Mouse (Mus musculus) kidney, adult 2 months (tissue): Measurements from ENCODE around the gene Il17rd. TPM values are rescaled to one million over a fixed set of nuclear protein-coding genes. Genes with fewer than 3 reads are reported as not detected.

Source experiments
- DNase-seq: peaks from one replicate; pipeline ENCODE4 v3.0.0; 2021
- H3K27ac ChIP-seq: fragments of 200-500 bp; 2 replicates; pipeline ENCODE4 v1.5.1; 2012; ENCODE audit warnings: low read depth, low read length, control low read depth, inconsistent platforms; ENCODE audit not compliant: insufficient read depth
- H3K27me3 ChIP-seq: fragments of 200-500 bp; replicated peaks from 2 replicates; pipeline ENCODE4 v1.6.1; 2012; ENCODE audit warnings: mild to moderate bottlenecking, moderate library complexity, low read length, inconsistent platforms; ENCODE audit not compliant: control insufficient read depth, insufficient read depth
- H3K36me3 ChIP-seq: fragments of 200-500 bp; 2 replicates; pipeline ENCODE4 v1.6.1; 2012; ENCODE audit warnings: mild to moderate bottlenecking, moderate library complexity, low read length, inconsistent platforms; ENCODE audit not compliant: control insufficient read depth, insufficient read depth
- H3K4me1 ChIP-seq: fragments of 200-500 bp; 2 replicates; pipeline ENCODE4 v1.6.1; 2011; ENCODE audit warnings: low read length; ENCODE audit not compliant: control insufficient read depth, insufficient read depth
- H3K4me3 ChIP-seq: fragments of 200-500 bp; 2 replicates; pipeline ENCODE4 v1.5.1; 2011; ENCODE audit warnings: mild to moderate bottlenecking, low read depth, low read length, control low read depth; ENCODE audit not compliant: insufficient read depth
- CTCF ChIP-seq: fragments of 200-500 bp; conservative IDR thresholded peaks from 2 replicates; pipeline ENCODE4 v1.5.1; 2011; ENCODE audit warnings: low read depth, mild to moderate bottlenecking, control low read depth, low read length, moderate library complexity, mixed read lengths; ENCODE audit not compliant: insufficient read depth, insufficient read length
- POLR2A ChIP-seq: fragments of 200-500 bp; IDR thresholded peaks from one replicate; pipeline ENCODE4 v1.6.1; 2011; ENCODE audit warnings: low read depth, low read length, control low read depth
- WGBS: fragments of 180-500 bp; shearing (Covaris S2); methylation state at CpG from one replicate; pipeline ENCODE4 v1.1.7; 2018; 5-methylcytosine and 5-hydroxymethylcytosine counted together
- polyA plus RNA-seq: library from polyadenylated mRNA; depleted of rRNA; stranded (reverse); fragments of >200 nt; gene quantifications from 2 replicates; pipeline ENCODE4 v1.2.3, GENCODE M21; 2012

Gene Il17rd
- polyA plus RNA-seq, 1 experiment = 3.3 TPM

DNA sequence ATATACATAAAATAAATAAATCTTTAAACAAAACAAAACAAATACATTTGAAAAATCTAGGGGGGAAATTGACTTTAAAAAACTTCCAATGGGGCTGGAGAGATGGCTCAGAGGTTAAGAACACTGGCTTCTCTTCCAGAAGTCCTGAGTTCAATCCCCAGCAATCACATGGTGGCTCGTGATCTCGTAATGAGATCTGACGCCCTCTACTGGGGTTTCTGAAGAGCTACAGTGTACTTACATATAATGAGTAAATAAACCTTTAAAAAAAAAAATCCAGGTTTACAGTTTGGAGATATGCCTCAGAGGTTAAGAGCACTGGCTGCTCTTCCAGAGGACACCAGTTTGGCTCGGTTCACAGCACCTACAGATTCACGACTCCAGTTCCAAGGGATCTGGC lies 27.2 kb upstream of the Il17rd start:
- no peak overlapping the region for H3K4me3 ChIP-seq
- H3K4me1 ChIP-seq = peaks cover 4% of the 10 kb centered on the region; the same call in 1 of the 2 replicates
- WGBS = 77% methylated on average over 5 of the region's 5 CpGs
- DNase-seq = no peak
- no peaks in the 10 kb centered on the region for H3K36me3 ChIP-seq
- no peaks in the 10 kb centered on the region for H3K27me3 ChIP-seq
- no peak for TF ChIP-seq CTCF
- TF ChIP-seq POLR2A = no peak
- H3K27ac ChIP-seq = no peak overlapping the region

DNA sequence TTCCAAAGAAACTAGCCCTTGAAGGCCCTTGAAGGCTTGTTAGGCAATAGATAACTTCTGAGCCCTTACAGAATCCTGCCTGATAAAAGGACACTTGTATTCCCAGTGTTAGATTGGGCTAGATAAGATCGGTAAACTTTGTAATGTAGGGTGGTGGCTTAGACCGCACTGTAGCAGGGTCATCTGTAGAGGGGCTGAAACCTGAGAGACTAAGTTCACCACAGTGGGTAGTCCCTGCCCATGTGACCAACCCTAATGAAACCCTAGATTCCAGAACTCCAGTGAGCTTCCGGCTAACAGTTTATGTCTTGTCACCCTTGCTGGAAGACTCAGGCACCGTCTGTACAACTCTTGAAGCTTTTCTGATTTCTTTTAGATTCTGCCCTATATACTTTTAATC lies 25.1 kb upstream of the Il17rd start:
- H3K4me1 ChIP-seq = peaks cover 4% of the 10 kb centered on the region; the same call in 1 of the 2 replicates
- H3K36me3 ChIP-seq = no peaks in the 10 kb centered on the region
- no peak overlapping the region for H3K27ac ChIP-seq
- no peak for TF ChIP-seq CTCF
- TF ChIP-seq POLR2A = no peak
- WGBS = 50% methylated on average over 4 of the region's 4 CpGs
- no peak overlapping the region for H3K4me3 ChIP-seq
- no peak for DNase-seq
- no peaks in the 10 kb centered on the region for H3K27me3 ChIP-seq

DNA sequence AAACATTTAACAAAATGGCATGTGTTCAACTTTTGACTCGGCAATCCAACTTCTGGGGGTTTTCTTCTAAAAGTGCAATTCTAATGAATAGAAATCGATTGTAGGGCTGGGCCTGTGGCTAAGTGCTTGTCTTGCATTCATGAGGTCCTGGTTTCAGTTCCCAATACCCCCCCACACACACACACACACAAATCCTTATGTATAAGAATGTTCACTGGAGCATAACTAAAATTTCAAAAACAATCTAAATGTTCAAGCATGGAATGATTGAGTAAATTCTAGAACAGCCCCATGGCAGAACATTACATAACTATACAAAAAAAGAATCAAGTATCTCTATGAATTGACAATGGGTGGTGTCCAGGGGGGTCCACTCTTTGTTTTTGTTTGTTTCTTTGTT lies 20.8 kb upstream of the Il17rd start:
- TF ChIP-seq CTCF = no peak
- no peaks in the 10 kb centered on the region for H3K36me3 ChIP-seq
- peaks cover 4% of the 10 kb centered on the region; the same call in 1 of the 2 replicates for H3K4me1 ChIP-seq
- H3K27me3 ChIP-seq = no peaks in the 10 kb centered on the region
- no peak for DNase-seq
- 93% methylated on average over 2 of the region's 2 CpGs for WGBS
- no peak overlapping the region for H3K27ac ChIP-seq
- no peak overlapping the region for H3K4me3 ChIP-seq

DNA sequence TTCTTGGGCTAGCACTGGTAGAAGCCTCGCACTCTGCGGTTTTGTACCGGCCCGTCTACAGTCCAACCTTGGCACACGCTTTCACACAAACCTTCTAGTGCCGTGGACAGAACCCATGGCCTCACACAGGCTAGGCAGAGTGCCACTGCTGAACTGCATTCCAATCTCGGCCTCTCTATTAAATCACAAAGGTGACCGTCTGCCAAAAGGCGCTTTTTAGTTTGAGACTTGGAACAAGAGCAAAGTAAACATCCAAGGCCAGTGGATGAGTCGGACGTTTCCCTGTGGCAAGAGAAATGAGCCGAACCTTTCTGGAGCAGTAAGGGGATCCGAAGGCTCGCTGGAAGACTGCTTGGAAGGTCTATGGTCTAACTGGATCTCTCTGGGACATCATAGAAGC lies 18.9 kb upstream of the Il17rd start:
- TF ChIP-seq CTCF (no peak), POLR2A (no peak)
- Histone ChIP-seq H3K4me3 (no peak overlapping the region), H3K27ac (no peak overlapping the region), H3K27me3 (no peaks in the 10 kb centered on the region), H3K4me1 (no peaks in the 10 kb centered on the region), H3K36me3 (no peaks in the 10 kb centered on the region)
- peak; percentile 68 for DNase-seq
- WGBS = 51% methylated on average over 14 of the region's 14 CpGs

DNA sequence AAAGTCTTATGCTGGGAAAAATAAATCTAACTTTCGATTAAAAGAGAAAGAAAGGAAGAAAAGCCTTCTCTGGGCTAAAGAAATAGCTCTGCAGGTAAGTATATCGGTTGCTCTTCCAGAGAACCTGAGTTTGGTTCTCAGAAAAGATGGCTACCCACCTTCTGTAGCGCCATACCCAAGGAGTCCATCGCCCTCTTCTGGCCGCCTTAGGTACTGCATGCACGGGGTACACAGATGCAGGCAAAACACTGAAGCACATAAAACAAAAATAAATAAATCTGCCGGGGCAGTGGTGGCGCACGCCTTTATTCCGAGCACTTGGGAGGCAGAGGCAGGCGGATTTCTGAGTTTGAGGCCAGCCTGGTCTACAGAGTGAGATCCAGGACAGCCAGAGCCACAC lies 15.9 kb upstream of the Il17rd start:
- Histone ChIP-seq H3K27me3 (no peaks in the 10 kb centered on the region), H3K36me3 (no peaks in the 10 kb centered on the region), H3K4me3 (no peak overlapping the region), H3K27ac (no peak overlapping the region), H3K4me1 (no peaks in the 10 kb centered on the region)
- TF ChIP-seq CTCF = peak; percentile 87
- TF ChIP-seq POLR2A = no peak
- 37% methylated on average over 11 of the region's 11 CpGs for WGBS
- DNase-seq = peak; percentile 75

DNA sequence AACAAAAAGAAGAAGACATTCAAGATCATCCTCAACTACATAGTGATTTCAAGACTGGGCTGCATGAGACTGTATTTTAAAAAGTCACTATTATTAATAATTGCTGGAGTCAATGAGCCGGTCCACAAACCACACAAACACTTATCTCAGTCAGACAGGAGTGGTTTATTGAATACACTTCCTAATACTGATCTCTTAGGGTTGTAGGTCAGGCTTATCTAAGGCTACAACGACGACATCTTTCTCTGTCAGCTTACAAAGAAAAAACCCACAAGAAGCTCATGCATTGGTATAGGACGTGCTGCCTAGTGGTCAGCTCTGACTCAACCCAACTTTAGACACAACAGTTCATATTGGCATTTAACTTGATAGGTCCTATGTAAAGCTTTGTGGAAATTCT lies 14.1 kb upstream of the Il17rd start:
- no peaks in the 10 kb centered on the region for H3K27me3 ChIP-seq
- no peak overlapping the region for H3K4me3 ChIP-seq
- H3K36me3 ChIP-seq = no peaks in the 10 kb centered on the region
- H3K4me1 ChIP-seq = no peaks in the 10 kb centered on the region
- TF ChIP-seq POLR2A (no peak), CTCF (no peak)
- no peak overlapping the region for H3K27ac ChIP-seq
- 76% methylated on average over 4 of the region's 4 CpGs for WGBS
- no peak for DNase-seq

DNA sequence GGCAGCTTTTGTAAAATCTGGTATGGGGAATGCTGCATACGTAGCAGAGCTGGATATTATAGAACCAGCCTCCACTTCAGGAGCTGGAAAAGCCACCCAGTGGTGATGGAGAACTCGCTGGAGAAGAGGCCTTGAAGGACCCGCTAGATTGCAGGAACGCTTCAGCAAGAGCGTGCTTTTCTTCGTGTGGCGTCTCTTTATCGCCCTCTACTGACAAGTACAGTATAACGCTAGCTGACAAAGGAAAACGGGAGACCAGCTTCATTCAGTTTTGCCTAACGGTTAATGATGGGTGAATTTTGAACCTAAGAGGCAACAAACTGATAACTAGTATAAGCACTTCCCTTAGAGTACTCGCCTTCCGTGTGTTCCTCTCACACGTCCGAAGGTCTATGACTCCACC lies 9.0 kb upstream of the Il17rd start:
- Histone ChIP-seq H3K36me3 (no peaks in the 10 kb centered on the region), H3K27me3 (no peaks in the 10 kb centered on the region), H3K4me1 (no peaks in the 10 kb centered on the region), H3K27ac (no peak overlapping the region), H3K4me3 (no peak overlapping the region)
- peak; percentile 74 for DNase-seq
- no peak for TF ChIP-seq POLR2A
- TF ChIP-seq CTCF = peak; percentile 81
- 2% methylated on average over 15 of the region's 15 CpGs for WGBS

DNA sequence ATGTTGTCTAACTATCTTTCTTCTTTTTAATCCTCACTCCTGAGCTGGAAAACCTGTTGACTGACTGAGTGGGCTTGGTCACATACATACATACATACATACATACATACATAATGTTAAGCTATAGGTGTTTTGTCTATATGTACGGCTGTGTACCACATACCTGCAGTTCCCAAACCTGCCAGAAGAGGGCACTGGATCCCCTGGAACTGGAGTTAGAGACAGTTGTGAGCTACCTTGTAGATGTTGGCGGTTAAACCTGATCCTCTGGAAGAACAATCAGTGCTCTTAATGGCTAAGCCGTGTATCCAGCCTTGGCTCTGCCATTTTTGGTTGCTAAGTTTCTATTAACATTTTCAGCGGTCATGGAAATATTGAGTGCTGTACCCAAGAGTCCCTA lies 7.6 kb upstream of the Il17rd start:
- H3K27ac ChIP-seq = no peak overlapping the region
- H3K4me3 ChIP-seq = no peak overlapping the region
- WGBS = 10% methylated on average over 4 of the region's 4 CpGs

More for the DNA sequence above, 7.6 kb upstream of the Il17rd start:
- peak; percentile 81 for DNase-seq
- TF ChIP-seq CTCF = peak; percentile 86
- no peak for TF ChIP-seq POLR2A
- H3K4me1 ChIP-seq = no peaks in the 10 kb centered on the region
- no peaks in the 10 kb centered on the region for H3K27me3 ChIP-seq
- H3K36me3 ChIP-seq = no peaks in the 10 kb centered on the region
